Mouse (Mus musculus): Measurements from ENCODE around the gene Prl8a8. TPM values are rescaled to one million over a fixed set of nuclear protein-coding genes. Genes with fewer than 3 reads are reported as not detected.

Prl8a8 gene
- polyA plus RNA-seq (2012; rRNA removed) = not detected in 2 replicates

GRCm38 (mm10) chr13:27513117-27513516, at the start of gene Prl8a8:
TSS of gene Prl8a8 (minus strand) at chr13:27513217.

Other genes with a start within 250 kb of the Prl8a8 start
- not detected in 2 replicates for gene Prl6a1, start 200.6 kb downstream of the Prl8a8 start, polyA plus RNA-seq (2012; rRNA removed)
- not detected in 2 replicates for gene Prl8a2, start 167.5 kb downstream of the Prl8a8 start, polyA plus RNA-seq (2012; rRNA removed)
- not detected in 2 replicates for gene Prl2b1, start 122.4 kb downstream of the Prl8a8 start, polyA plus RNA-seq (2012; rRNA removed)
- gene Prl8a6, start 74.5 kb downstream of the Prl8a8 start, polyA plus RNA-seq (2012; rRNA removed) = not detected in 2 replicates
- gene Prl8a9, start 51.4 kb upstream of the Prl8a8 start, polyA plus RNA-seq (2012; rRNA removed) = not detected in 2 replicates
- gene Prl8a1, start 69.0 kb upstream of the Prl8a8 start, polyA plus RNA-seq (2012; rRNA removed) = not detected in 2 replicates
- not detected in 2 replicates for gene Prl7b1, start 97.4 kb upstream of the Prl8a8 start, polyA plus RNA-seq (2012; rRNA removed)
- gene Prl7a1, start 129.3 kb upstream of the Prl8a8 start, polyA plus RNA-seq (2012; rRNA removed) = not detected in 2 replicates
- gene Prl7a2, start 154.8 kb upstream of the Prl8a8 start, polyA plus RNA-seq (2012; rRNA removed) = not detected in 2 replicates
- not detected in 2 replicates for gene Prl7d1, start 203.5 kb upstream of the Prl8a8 start, polyA plus RNA-seq (2012; rRNA removed)